Comparison of ENCODE assay signal across 8 mouse cellular contexts in the genomic region with DNA sequence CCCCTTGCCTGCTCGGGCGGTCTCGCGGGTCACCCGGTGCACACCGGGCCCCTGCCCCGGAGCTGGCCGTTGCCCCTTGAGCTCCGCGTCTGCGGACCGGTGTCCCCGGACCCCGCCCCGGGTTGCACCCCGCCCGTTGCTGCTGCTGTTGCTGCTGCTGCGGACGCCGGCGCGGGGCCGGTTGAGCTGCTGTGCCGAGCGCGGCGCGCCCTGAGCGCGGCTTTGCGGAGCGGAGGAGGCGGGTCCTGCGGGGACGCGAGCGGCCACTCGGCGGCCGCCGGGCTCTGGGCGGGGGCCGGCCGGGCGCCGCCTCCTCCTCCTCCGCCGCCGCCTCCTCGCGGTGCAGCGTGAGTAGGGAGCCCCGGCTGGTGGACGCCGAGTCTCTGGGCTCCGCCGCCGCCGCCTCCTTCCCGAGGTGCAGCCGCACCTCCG. TPM values are rescaled to one million over a fixed set of nuclear protein-coding genes. Genes with fewer than 3 reads are reported as not detected.
DNase-seq lines count a peak whose midpoint lies in the region; ATAC-seq and TF ChIP-seq lines count a peak whose summit lies in the region.

No protein-coding gene starts in this region.

- no peaks in the 10 kb centered on the region for H3K36me3 ChIP-seq in E14TG2a.4 (ENCODE audit: insufficient read depth, low read length)
- H3K36me3 ChIP-seq in erythroblast, embryonic 14.5 days (ENCODE audit: control insufficient read depth): no peaks in the 10 kb centered on the region
- no peaks in the 10 kb centered on the region for H3K36me3 ChIP-seq in heart, embryonic 12.5 days
- no peaks in the 10 kb centered on the region for H3K36me3 ChIP-seq in kidney, embryonic 16.5 days (ENCODE audit: insufficient read depth, low read length)
- no peaks in the 10 kb centered on the region for H3K36me3 ChIP-seq in liver, embryonic 11.5 days (ENCODE audit: control insufficient read depth, insufficient read depth, low read length)
- H3K36me3 ChIP-seq in myocyte (ENCODE audit: control insufficient read depth, insufficient read depth): no peaks in the 10 kb centered on the region

- peak overlapping the region; percentile 92 for H3K9ac ChIP-seq in heart, embryonic 12.5 days
- H3K9ac ChIP-seq in kidney, embryonic 16.5 days (replicated peaks; ENCODE audit: low read length): peak overlapping the region; percentile 96
- peak overlapping the region; percentile 97 for H3K9ac ChIP-seq in liver, embryonic 11.5 days (ENCODE audit: low read depth, low read length)

- peak; percentile 80 for TF ChIP-seq POLR2A in myocyte (IDR thresholded peaks at IDR 0.05; ENCODE audit: insufficient read length, low read depth)

- WGBS in heart, embryonic 12.5 days: under 1% methylated on average over 42 of the region's 62 CpGs
- under 1% methylated on average over 26 of the region's 62 CpGs for WGBS in kidney, embryonic 16.5 days
- whole genome bisulfite sequencing in liver, embryonic 11.5 days: under 1% methylated on average over 40 of the region's 62 CpGs

- peak; percentile 84 for DNase-seq in liver, embryonic 11.5 days (ENCODE audit: low spot score)
- DNase-seq in spleen, postnatal 4 days (ENCODE audit: low spot score in 2 of 2): peak; percentile 85 to 93

- H3K4me3 ChIP-seq in E14TG2a.4 (replicated peaks; ENCODE audit: low read length) (peak overlapping the region; percentile 94), myocyte (peak overlapping the region; percentile 94)
- H3K4me3 ChIP-seq in brown adipose tissue, adult 24 weeks (ENCODE audit: insufficient read depth, low read depth, low read length): peak overlapping the region; percentile 99
- H3K4me3 ChIP-seq in erythroblast, embryonic 14.5 days (replicated peaks): peak overlapping the region; percentile 97
- H3K4me3 ChIP-seq in heart, embryonic 12.5 days: peak overlapping the region; percentile 85
- H3K4me3 ChIP-seq in kidney, embryonic 16.5 days (ENCODE audit: low read length): peak overlapping the region; percentile 98
- H3K4me3 ChIP-seq in liver, embryonic 11.5 days (ENCODE audit: low read depth, low read length): peak overlapping the region; percentile 99

- H3K27me3 ChIP-seq in E14TG2a.4 (ENCODE audit: insufficient read depth, low read length) (peaks cover 20% of the 10 kb centered on the region), myocyte (ENCODE audit: control insufficient read depth, insufficient read depth, insufficient read length) (no peaks in the 10 kb centered on the region)
- H3K27me3 ChIP-seq in erythroblast, embryonic 14.5 days (ENCODE audit: control insufficient read depth): no peaks in the 10 kb centered on the region; the same call in 1 of the 2 replicates
- H3K27me3 ChIP-seq in heart, embryonic 12.5 days (replicated peaks): no peaks in the 10 kb centered on the region
- H3K27me3 ChIP-seq in kidney, embryonic 16.5 days (ENCODE audit: insufficient read depth, low read length): no peaks in the 10 kb centered on the region
- H3K27me3 ChIP-seq in liver, embryonic 11.5 days (replicated peaks; ENCODE audit: control insufficient read depth, insufficient read depth, low read length): no peaks in the 10 kb centered on the region

- H3ac ChIP-seq in myocyte (ENCODE audit: control insufficient read depth, insufficient read length): peak overlapping the region; percentile 88

- peaks cover 25% of the 10 kb centered on the region for H3K4me1 ChIP-seq in E14TG2a.4 (replicated peaks; ENCODE audit: low read depth, low read length)
- H3K4me1 ChIP-seq in brown adipose tissue, adult 24 weeks (ENCODE audit: control insufficient read depth, insufficient read depth, insufficient read length, low read length): no peaks in the 10 kb centered on the region
- H3K4me1 ChIP-seq in erythroblast, embryonic 14.5 days (ENCODE audit: control insufficient read depth): peaks cover 36% of the 10 kb centered on the region
- H3K4me1 ChIP-seq in heart, embryonic 12.5 days (replicated peaks): peaks cover 16% of the 10 kb centered on the region
- peaks cover 20% of the 10 kb centered on the region for H3K4me1 ChIP-seq in kidney, embryonic 16.5 days (ENCODE audit: insufficient read depth, low read length)
- H3K4me1 ChIP-seq in liver, embryonic 11.5 days (replicated peaks; ENCODE audit: control insufficient read depth, insufficient read depth, low read length): peaks cover 4% of the 10 kb centered on the region

- ATAC-seq in heart, embryonic 12.5 days (ENCODE audit: insufficient number of reproducible peaks, low FRiP score): peak; percentile 86
- ATAC-seq in kidney, embryonic 16.5 days (ENCODE audit: low FRiP score, low TSS enrichment): peak; percentile 87
- ATAC-seq in liver, embryonic 11.5 days (replicated peaks; ENCODE audit: low FRiP score): peak; percentile 79

- H3K9me3 ChIP-seq in E14TG2a.4 (ENCODE audit: low read length): no peaks in the 10 kb centered on the region
- no peaks in the 10 kb centered on the region for H3K9me3 ChIP-seq in erythroblast, embryonic 14.5 days (ENCODE audit: control insufficient read depth, low read length)
- no peaks in the 10 kb centered on the region for H3K9me3 ChIP-seq in heart, embryonic 12.5 days (replicated peaks)
- H3K9me3 ChIP-seq in kidney, embryonic 16.5 days (ENCODE audit: low read length): no peaks in the 10 kb centered on the region
- H3K9me3 ChIP-seq in liver, embryonic 11.5 days (ENCODE audit: control insufficient read depth, low read length): no peaks in the 10 kb centered on the region

- H3K4me2 ChIP-seq in heart, embryonic 12.5 days: peak overlapping the region; percentile 98
- peak overlapping the region; percentile 89 for H3K4me2 ChIP-seq in kidney, embryonic 16.5 days (replicated peaks; ENCODE audit: low read depth, low read length)
- peak overlapping the region; percentile 98 for H3K4me2 ChIP-seq in liver, embryonic 11.5 days
- H3K4me2 ChIP-seq in myocyte (ENCODE audit: low read depth): no peak overlapping the region

- peaks cover 45% of the 10 kb centered on the region for H3K79me2 ChIP-seq in myocyte (ENCODE audit: control insufficient read depth, insufficient read depth)

- no peak for TF ChIP-seq CTCF in E14TG2a.4 (conservative IDR thresholded peaks at IDR 0.05; ENCODE audit: low read length)

- H3K27ac ChIP-seq in brown adipose tissue, adult 24 weeks (replicated peaks; ENCODE audit: low read depth, low read length): peak overlapping the region; percentile 93
- peak overlapping the region; percentile 99 for H3K27ac ChIP-seq in heart, embryonic 12.5 days (ENCODE audit: poor library complexity, severe bottlenecking)
- peak overlapping the region; percentile 99 for H3K27ac ChIP-seq in kidney, embryonic 16.5 days (ENCODE audit: low read length)
- peak overlapping the region; percentile 98 for H3K27ac ChIP-seq in liver, embryonic 11.5 days (ENCODE audit: low read depth, low read length)

TF ChIP-seq in myocyte, 11 proteins besides CTCF, POLR2A, EP300 and RAD21:
- TF ChIP-seq MAX (IDR thresholded peaks at IDR 0.05; ENCODE audit: low read depth) (no peak), CEBPB (IDR thresholded peaks at IDR 0.05; ENCODE audit: insufficient read depth, poor library complexity, severe bottlenecking) (no peak), MYOG (IDR thresholded peaks at IDR 0.05; ENCODE audit: control insufficient read depth in 1 of 3, insufficient read depth in 1 of 3, insufficient read length in 2 of 3, low read depth in 2 of 3) (no peak), E2F4 (IDR thresholded peaks at IDR 0.05; ENCODE audit: insufficient read depth) (no peak), MYOD1 (IDR thresholded peaks at IDR 0.05; ENCODE audit: control insufficient read depth in 1 of 3, insufficient read length in 2 of 3, low read depth in 2 of 3) (no peak), POLR2AphosphoS2 (IDR thresholded peaks at IDR 0.05; ENCODE audit: insufficient read length, low read depth) (peak; percentile 57), TCF12 (IDR thresholded peaks at IDR 0.05; ENCODE audit: insufficient read depth, poor library complexity, severe bottlenecking) (no peak), SRF (IDR thresholded peaks at IDR 0.05; ENCODE audit: control insufficient read depth, insufficient read length, low read depth) (no peak)

RNA-seq across cellular contexts. Expression of a gene that starts 0.6 kb away (rescaled TPM):
- polyA plus RNA-seq in brown adipose tissue, adult 24 weeks (2012; ENCODE audit: insufficient read depth, insufficient read length, missing spikeins): 13.2 and 14.9 TPM in 2 replicates
- 0.40 and 0.46 TPM in 2 replicates for polyA plus RNA-seq in erythroblast, embryonic 14.5 days (2012)
- 101 TPM in 2 replicates for polyA plus RNA-seq in heart, embryonic 12.5 days (2016; fragmentation: Nextera tagmentation; extraction: Ambion mirVana)
- 164 and 182 TPM in 2 replicates for polyA plus RNA-seq in kidney, embryonic 16.5 days (2015; fragmentation: Nextera tagmentation; extraction: Ambion mirVana)
- 67.4 and 71.9 TPM in 2 replicates for polyA plus RNA-seq in liver, embryonic 11.5 days (2014; fragmentation: Nextera tagmentation; extraction: Ambion mirVana)
- 36.2 TPM for polyA plus RNA-seq in myocyte (2012; fragmentation: generic; extraction: Trizol)

Comparison
In these comparisons a context has a peak if more than half of its experiments do, and no peak if none do; other contexts are left out.
1. Peak in every context shown above with its lines: DNase-seq, ATAC-seq, H3K4me3 ChIP-seq and H3K27ac ChIP-seq.